Comparison of ENCODE assay signal across 8 mouse cellular contexts in the genomic region with DNA sequence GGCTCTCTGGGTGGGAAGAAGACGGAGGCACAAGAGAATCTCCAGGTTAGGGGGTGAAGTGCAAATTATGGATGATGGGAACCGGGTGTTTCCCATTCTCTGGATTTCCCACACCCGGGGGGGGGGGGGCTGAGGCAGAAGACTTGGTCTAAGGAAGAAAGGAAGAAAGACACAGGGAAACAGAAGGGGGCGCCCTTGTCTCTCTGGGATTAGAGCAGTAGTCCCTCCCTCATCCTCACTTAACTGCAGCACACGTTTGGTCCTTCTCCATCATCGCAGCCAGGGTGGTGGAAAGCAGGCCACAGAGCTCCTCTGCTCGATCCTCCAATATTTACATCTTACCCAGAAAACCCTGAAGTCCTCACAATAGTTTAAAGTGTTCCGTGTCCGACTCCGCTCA. TPM values are rescaled to one million over a fixed set of nuclear protein-coding genes. Genes with fewer than 3 reads are reported as not detected.
DNase-seq lines count a peak whose midpoint lies in the region; ATAC-seq and TF ChIP-seq lines count a peak whose summit lies in the region.

No protein-coding gene starts in this region.

- WGBS in lung, embryonic 14.5 days: 41% methylated on average over 10 of the region's 10 CpGs

- no peak for TF ChIP-seq POLR2A in cortical plate, adult 2 months (IDR thresholded peaks at IDR 0.05; ENCODE audit: extremely low read depth, insufficient read depth, low read length)

- H3K27ac ChIP-seq in cortical plate, adult 2 months (ENCODE audit: insufficient read depth, low read length): no peak overlapping the region
- H3K27ac ChIP-seq in lung, embryonic 14.5 days (ENCODE audit: low read depth): no peak overlapping the region

- H3K9ac ChIP-seq in lung, embryonic 14.5 days: no peak overlapping the region

- DNase-seq in ES-CJ7 (ENCODE audit: low read depth, low spot score): peak; percentile 70
- DNase-seq in adrenal gland, adult (ENCODE audit: inconsistent age in 2 of 2, low spot score in 1 of 2): peak; percentile 73 to 93
- peak; percentile 95 for DNase-seq in heart, adult 11 months
- DNase-seq in layer of hippocampus, adult 8-10 months (ENCODE audit: low spot score in 2 of 2): peak; percentile 28 to 77
- peak; percentile 76 for DNase-seq in lung, embryonic 14.5 days
- peak; percentile 79 for DNase-seq in right cerebral cortex, postnatal 4 days
- DNase-seq in T-cell, adult 2 months (ENCODE audit: low spot score): no peak

- no peaks in the 10 kb centered on the region for H3K36me3 ChIP-seq in lung, embryonic 14.5 days (ENCODE audit: insufficient read depth)

- H3K27me3 ChIP-seq in lung, embryonic 14.5 days (ENCODE audit: insufficient read depth, low read length): no peaks in the 10 kb centered on the region

- TF ChIP-seq CTCF in cortical plate, adult 2 months (IDR thresholded peaks at IDR 0.05; ENCODE audit: extremely low read depth, insufficient read depth, low read length): peak; percentile 46; the same call in 1 of the 2 replicates
- peak; percentile 57 for TF ChIP-seq CTCF in lung, embryonic 14.5 days (IDR thresholded peaks at IDR 0.05; ENCODE audit: low read depth)

- H3K4me2 ChIP-seq in lung, embryonic 14.5 days: no peak overlapping the region

- no peaks in the 10 kb centered on the region for H3K9me3 ChIP-seq in lung, embryonic 14.5 days (ENCODE audit: low read depth, low read length)

- no peak for ATAC-seq in lung, embryonic 14.5 days (ENCODE audit: insufficient read depth)

- no peaks in the 10 kb centered on the region for H3K4me1 ChIP-seq in cortical plate, adult 2 months (ENCODE audit: control insufficient read depth, insufficient read depth, low read length)
- H3K4me1 ChIP-seq in lung, embryonic 14.5 days (ENCODE audit: insufficient read depth): no peaks in the 10 kb centered on the region

- no peak overlapping the region for H3K4me3 ChIP-seq in cortical plate, adult 2 months (ENCODE audit: insufficient read depth, low read length)
- H3K4me3 ChIP-seq in lung, embryonic 14.5 days (ENCODE audit: low read depth, low read length): no peak overlapping the region

RNA-seq across cellular contexts. Expression of a gene that starts 46.8 kb away (rescaled TPM):
- 90.6 and 97.2 TPM in 2 replicates for polyA plus RNA-seq in cortical plate, adult 2 months (2012; rRNA removed)
- 10 to 100 TPM; 66.5 to 82.1 (median 75.2) TPM for total RNA-seq in layer of hippocampus, adult 8-10 months (2022)
- 108 and 112 TPM in 2 replicates for polyA plus RNA-seq in lung, embryonic 14.5 days (2014; fragmentation: Nextera tagmentation; extraction: Ambion mirVana)
